Mouse (Mus musculus) activated CD4-positive, CD25-positive, alpha-beta regulatory T cell, adult 9 weeks (primary cell): ENCODE data around the gene Cltc. TPM values are rescaled to one million over a fixed set of nuclear protein-coding genes. Genes with fewer than 3 reads are reported as not detected.

Experiments used
- polyA plus RNA-seq: library from polyadenylated mRNA; unstranded; fragments of 100-300 nt; shearing (Covaris generic); gene quantifications from one replicate; pipeline ENCODE4 v1.2.1, GENCODE M21; 2017

Gene Cltc
- 181 TPM for polyA plus RNA-seq

DNA sequence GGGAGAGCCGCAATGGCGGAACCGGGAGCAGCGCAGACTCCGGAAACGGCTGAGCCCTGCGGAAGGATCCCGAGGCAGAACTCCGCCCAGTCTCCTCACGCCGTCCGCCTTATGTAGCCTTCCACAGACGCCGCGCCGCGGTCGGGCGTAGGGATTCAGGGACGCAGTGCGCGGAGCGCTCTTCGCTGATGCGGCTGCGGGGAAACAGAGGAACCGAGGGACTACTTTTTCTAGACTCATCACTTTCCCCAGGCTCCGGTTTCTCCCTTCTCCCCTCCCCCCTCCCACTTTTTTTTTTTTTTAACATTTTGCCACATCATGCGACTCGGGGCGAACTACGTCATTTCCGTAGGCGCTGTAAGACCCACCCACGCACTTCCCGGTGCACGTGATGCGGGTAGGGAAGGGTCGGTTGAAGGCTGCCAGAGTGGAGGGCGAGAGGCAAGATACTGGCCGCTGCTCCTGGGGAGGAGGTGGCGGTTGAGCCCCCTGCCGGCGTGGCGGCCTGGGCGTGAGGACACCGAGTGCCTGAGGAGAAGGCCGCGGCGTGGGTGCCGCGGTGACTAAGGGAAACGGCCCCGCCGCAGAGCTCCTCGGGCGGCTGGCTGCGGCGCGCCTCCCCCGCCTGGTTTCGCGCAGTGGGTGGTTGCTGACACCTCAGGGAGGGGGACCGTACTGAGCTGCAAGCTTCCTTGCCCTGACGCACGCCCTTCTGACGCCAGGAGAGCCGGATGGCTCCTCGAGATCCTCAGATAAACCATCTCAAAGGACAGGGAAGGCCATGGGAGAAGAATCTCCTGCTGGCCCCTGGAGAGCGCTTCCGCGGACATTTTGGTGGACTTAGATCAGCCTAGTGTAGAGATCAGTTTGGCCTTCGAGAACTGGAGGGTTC, at the start of gene Cltc:
Gene Cltc, minus strand, starts transcription at position 86 of the 892 bp plus-strand sequence.

DNA sequence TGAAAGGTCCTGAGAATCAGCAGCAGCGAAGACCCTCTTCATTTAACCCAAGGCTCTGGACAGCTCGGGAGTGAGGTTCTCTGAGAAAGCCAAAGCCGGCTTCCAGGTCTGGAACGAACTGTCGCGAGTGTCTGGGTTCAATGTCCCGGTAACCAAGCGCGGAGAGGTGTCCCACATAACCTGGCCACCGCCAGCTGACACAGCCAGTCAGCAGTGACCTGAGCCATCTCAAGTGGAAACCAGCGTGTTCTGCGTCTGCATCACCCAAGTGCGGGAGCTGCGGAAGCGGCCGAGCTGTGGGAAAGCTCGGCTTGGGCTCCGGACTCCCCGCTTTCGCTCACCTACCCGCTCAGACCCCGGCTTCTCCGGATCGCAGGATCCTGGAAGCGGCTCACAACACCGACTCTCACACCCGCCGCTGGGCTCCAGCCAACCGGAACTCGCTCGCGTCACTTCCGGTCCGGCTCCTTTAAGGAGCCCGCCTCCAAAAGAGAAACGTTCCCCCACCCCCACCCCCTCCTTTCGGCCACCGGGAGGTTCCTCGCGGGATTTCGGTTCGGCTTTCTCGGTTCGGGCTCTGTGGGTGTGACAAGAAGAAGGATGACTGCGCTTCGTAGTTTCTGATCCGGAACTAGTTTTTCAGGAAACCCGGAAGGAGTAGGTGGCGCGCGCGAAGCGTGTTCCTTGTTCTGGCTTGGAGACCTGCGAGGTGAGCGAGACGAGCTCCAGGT, 73.8 kb downstream of the Cltc start, which contains the start of the genes Vmp1 and Ptrh2:
Gene Vmp1, minus strand, starts transcription at position 442 of the 731 bp plus-strand sequence.
Gene Ptrh2, plus strand, starts transcription at position 591 of the 731 bp plus-strand sequence.

Other genes starting within 250 kb of the Cltc start
- 55.1 TPM for gene Rps6kb1, start 212.8 kb downstream of the Cltc start, polyA plus RNA-seq
- 7.6 TPM for gene Tubd1, start 212.6 kb downstream of the Cltc start, polyA plus RNA-seq
- gene Vmp1, start 73.7 kb downstream of the Cltc start, polyA plus RNA-seq, result 200 TPM
- 14.6 TPM for gene Ptrh2, start 73.6 kb downstream of the Cltc start, polyA plus RNA-seq
- 41.5 TPM for gene Dhx40, start 50.2 kb upstream of the Cltc start, polyA plus RNA-seq
- 4.3 TPM for gene Ypel2, start 236.1 kb upstream of the Cltc start, polyA plus RNA-seq